Mouse (Mus musculus) layer of hippocampus, adult 8-10 months (tissue): ENCODE results near the gene Wdr48. TPM values are rescaled to one million over a fixed set of nuclear protein-coding genes. Genes with fewer than 3 reads are reported as not detected.

Source experiments
- DNase-seq, 2 experiments: peaks; one replicate each; pipeline ENCODE4 v3.0.0; 2022; ENCODE audit warnings: low spot score in 2 of 2
- total RNA-seq, 4 experiments: library from RNA; stranded (reverse); gene quantifications; 2 replicates each; pipeline ENCODE4 v1.2.4; 2022

Gene Wdr48
- total RNA-seq, 4 experiments from 2014 or later = 64.3 to 81.2 (median 74.6) TPM

DNA sequence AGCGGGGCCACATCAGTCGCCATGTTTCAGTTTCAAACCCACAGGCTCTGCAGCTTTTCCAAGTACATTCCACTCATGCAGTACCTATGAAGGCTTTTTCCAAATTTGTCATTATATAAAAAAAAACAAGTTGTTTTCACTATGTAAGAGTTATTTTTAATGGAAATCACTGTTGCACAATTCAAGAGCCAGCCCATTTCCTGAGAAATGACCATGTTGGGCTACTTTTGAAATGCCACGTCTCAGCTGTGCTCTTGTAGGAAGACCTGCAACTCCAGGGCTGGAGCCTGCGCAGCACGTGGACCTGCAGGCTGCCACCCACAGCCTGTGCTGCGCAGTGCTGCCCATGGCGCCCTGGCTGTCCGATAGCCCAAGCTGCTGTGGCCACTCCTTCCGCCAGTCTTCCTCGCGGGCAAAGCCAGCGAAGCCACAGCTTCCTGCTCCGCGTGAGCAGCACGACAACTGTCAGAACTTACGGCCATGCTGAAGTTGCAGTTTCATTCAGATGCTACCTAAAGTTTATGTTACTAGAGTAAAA lies 30.5 kb downstream of the Wdr48 start:
- DNase-seq = no peak

DNA sequence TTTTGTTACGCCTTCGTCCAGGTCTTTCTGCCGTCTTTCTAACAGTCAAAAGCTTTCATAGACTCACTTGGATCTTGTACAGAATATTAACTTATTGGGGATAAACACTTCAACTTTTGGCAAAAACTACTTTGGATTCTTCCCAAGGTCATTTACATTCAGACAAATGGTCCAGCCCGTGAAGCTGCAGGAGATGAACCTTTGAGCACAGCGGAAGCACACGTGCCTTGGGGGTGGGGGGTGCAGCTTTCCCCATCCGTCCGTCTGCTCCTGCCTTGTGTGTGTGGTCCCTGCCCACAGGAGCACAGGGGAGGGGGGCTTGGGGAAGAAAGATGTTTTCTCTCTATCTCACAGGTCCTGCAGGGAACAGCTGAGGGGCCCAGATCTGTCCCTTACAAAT lies 31.1 kb downstream of the Wdr48 start:
- no peak for DNase-seq

DNA sequence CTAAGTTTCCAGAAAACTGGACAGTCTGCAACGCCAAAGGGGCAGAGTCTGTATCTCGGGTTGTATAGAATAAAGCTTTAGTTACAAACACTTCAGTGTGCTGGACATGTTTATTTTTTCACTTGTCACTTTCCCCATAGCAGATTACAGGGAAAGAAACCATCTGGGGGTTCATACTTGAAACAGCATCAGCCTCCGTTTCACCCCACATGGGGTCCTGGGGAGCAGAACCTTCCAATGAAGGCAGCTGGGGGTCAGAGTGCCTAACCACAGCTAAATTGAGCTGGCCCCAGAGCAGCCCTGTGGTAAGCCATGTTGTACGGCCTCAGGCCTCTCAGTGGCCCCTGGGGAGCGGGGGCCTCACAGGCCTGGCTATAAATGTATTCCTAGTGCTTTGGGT lies 31.8 kb downstream of the Wdr48 start:
- DNase-seq = no peak

DNA sequence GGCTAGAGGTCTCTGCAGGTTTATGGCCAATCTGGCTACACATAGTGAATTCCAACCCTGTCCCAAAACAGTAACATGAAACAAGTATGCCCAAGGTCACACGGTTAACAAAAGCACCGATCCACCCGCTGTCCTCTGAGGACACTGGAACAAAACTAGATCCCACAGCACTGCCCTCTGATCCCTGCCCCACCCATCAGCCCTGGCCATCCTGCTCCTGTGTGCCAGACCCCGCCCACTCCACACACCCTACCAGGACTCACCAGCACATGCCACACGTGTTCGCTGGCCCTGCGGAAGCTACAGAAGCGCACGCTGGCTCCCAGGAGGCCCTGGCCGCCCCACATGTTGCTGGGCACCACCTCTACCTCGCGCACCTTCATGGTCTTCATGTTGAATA lies 37.7 kb downstream of the Wdr48 start:
- DNase-seq = no peak

DNA sequence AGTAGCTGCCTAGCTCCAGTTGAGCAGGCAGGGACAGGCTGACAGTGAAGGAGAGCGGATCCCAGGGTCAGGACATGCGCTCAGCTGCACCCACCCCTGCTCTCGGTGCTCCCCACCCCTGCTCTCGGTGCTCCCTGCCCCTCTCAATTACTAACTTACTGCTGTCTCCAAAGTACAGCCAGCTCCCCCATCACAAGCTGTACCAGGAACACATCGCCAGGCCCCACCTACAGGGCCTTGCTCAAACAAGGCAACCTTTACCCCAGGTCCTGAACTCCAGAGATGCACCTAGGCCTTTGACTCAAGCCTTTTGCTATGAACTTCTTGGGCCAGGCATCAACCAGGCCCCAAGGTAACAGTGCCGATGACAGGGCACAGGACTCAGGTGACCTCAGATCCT lies 39.0 kb downstream of the Wdr48 start:
- no peak for DNase-seq

DNA sequence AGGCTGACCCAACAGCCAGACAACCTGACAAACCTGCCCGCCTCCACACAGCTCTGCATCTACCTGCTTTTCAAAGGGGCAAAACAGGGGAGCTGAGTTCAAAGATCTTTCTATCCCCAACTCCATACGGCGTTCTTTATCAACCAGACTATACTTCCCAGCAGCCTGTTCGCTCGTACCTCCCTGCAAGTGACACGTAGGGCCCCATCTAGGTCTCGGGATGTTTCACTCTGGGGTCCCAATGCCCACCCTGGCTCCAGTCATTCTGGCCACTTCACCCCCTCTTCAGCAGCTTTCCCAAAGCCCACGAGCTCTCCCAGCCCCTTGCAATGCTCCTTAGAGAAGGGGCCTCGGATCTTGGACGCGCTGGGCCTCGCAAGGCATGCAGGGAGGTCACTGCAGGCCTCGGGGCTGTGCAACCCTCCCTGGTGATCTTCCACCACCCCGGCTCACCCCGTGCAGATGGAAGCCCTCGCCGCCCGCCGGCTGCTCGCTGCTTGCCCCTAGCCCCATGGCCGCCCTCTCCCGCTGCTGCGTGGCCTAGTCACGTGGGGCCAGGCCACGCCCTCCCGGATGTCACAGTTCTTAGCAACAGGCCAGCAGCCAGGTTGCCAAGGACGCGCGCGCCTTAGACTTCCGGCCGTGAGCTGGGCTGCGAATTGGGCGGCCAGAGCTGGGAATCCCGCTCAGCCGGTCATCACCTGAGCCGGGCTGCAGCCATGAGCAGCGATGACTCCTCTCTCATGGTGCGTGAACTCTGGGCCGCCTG lies 42.5 kb downstream of the Wdr48 start, which contains the start of the genes Gorasp1 and Ttc21a:
TSS of gene Gorasp1 (minus strand) at position 561 of the 769 bp plus-strand sequence.
TSS of gene Ttc21a (plus strand) at position 602 of the 769 bp plus-strand sequence.
- peak; percentile 86 to 91 for DNase-seq

DNA sequence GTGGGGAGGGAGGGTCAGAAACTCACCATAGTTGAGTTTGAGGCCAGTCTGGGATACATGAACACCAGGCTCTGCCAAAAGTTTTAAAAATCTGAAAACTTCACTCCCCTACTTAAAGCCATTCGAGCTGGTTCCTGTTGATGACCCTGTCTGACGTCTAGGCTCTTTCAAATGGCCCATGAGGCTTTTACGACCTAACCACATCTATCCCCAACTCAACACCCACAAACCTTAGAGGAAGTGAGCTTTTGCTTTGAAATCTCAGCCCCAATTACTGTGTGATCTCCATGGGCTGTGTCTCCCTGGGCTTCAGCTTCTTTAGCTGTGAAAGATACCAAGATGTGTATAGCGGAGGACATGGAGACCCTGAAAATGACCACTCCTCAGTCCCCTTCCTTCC lies 43.8 kb downstream of the Wdr48 start:
- DNase-seq = no peak

DNA sequence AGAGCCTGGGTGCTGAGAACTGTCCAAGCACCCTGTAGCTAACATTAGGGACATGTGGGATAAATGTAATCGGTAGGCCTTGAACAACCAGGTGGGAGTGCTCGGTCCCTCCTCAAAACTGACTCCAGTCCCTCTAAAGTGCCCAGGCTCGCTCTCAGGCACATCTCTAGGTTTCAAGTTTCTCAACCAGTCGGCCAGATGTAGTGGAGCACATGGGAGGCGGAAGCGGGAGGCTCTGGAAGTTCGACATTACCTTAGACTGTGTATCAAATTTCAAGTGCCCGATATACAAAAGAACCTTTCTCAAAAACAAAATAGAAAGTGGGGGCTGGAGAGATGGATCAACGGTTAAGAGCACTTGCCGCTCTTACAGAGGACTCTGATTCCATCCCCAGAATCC lies 45.0 kb downstream of the Wdr48 start:
- no peak for DNase-seq

DNA sequence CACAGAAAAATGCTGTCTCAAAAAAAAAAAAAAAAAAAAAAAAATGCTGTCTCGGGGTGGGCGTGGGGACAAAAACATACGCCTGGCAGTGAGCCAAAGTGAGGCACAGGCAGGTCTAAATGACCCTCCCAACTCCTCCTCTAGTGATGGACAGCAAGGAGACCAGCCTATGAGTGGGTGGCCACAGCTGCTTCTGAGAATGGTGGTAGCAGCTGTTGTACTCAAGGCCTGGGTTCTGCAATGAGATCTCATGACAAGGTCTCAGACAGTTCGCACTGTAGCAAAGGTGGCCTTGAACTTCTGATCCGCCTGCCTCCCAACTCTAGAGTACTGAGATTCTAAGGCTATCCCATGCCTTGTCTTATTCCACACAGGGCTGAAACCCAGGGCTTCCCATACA lies 46.7 kb downstream of the Wdr48 start:
- no peak for DNase-seq

DNA sequence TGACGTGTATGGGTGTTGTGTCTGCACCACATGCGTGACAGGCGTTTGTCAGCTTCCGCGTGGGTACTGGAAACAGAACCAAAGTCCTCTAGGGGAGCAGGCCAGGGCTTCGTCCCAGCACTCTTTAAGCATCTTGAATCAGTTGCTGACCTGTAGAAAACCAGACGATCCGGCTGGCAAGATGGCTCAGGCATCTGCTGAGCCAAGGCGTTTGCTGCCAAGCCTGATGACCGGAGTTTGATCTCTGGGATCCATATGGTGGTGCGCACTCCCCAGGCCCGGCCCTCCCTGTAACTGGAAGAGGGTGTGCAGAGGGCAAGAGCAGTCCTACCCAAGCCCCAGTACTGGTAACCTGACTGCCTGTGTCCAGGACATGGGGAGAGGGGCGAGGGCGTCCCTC lies 47.2 kb downstream of the Wdr48 start:
- DNase-seq = no peak

DNA sequence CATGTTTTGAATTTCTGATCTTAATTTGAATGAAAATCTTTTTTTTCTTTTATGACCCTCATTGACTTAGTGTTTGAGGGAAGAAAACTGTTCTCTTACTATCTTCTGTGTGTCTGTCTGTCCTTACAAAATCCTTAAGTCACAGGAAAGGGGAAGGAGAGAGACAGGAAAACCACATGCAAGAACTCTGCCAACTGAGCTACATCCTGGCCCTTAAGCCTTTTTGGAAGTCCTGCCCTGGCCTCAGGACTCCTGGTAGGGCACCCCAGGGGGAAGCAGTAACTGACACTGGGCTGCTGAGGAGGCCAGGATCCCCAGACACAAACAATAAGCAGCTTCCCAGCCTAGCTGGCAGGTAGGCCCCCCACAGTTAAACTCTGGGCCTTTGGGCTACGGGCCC lies 48.6 kb downstream of the Wdr48 start:
- DNase-seq = no peak

DNA sequence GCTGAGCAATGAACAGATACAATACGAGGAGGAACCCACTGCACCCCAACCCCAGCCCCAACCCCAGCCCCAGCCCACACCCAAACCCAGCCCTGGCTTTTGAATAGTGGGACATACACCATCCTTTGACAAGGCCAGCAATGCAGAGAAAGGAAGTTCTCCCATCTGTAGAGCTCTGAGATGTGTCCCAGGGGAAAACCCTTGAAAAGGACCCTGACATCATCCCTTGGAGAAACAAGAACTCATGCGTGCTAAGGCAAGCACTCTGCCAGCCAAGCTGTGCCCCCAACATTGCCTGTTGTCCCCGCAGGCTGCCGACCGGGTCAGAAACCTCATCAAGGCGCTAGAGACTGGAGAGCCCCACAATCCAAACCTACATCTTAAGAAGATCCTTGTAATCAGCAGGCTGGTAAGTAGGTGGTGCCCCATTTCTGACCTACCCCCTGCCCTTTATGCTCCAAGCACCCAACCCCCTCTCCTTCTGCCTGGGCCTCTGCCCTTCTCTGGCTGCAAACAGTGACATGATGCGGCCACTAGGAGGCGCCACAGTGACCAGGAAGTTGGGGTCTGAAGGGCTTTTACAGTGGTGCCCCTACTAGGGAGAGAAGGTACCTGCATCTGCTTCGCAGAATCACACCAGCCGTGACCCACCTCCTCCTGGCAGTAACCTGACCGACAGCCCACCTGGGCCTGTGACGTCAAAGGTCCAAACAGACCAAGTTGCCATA lies 50.7 kb downstream of the Wdr48 start:
- no peak for DNase-seq

DNA sequence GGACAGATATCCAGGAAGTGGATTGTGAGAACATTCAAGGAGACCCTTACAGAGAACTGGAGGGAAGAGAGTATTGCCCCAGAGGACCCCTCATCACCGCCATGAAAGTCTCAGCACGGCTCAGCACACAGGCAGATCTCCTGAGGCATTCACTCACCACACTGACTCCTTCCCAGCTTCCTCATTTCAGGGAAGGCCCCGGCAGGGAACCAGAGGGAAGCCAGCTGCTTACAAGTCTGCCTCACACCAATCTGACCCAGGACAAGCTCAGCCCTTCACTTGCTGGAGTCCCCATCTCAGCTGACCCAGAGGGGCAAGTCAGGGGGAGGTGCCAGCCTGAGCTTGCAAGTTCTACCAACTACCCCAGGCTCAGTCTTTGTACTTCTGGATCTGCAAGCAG lies 54.1 kb downstream of the Wdr48 start:
- DNase-seq = no peak

DNA sequence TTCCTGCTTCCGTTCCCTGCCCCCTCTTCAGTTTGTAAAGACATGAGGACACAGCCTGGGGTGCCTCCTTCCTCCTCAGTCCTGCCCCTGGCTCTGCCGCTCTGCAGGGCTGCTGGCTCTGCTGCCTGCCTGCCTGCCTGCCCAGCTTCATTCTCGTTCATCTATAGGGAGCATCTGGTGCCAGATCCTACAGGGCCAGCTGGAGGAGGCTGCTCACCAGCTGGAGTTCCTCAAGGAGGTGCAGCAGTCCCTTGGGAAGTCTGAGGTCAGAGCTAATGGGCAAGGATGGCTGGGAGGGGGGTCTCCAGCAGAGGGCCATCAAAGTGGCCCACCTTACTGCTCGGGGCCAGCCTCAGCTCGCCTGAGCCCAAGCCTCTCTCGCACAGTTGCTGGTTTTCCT lies 55.8 kb downstream of the Wdr48 start:
- no peak for DNase-seq

DNA sequence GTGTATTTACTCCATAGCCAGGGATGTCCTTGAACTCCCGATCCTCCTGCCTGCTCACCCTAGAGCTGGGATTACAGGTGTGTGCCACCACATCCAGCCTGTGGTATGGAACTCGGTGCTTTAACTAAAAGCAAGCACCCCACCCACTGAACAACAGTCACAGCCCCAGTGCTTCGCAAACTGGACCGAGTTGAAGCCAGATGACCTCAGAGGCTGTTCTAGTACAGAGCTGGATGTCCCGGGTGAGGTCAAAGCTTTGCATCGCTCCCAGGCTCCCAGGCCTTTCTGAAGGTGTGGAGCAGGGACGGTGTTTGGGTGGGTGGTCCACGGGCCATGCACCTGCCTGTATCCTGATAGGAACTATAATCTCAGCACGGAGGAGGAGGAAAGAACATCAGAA lies 56.7 kb downstream of the Wdr48 start:
- no peak for DNase-seq

DNA sequence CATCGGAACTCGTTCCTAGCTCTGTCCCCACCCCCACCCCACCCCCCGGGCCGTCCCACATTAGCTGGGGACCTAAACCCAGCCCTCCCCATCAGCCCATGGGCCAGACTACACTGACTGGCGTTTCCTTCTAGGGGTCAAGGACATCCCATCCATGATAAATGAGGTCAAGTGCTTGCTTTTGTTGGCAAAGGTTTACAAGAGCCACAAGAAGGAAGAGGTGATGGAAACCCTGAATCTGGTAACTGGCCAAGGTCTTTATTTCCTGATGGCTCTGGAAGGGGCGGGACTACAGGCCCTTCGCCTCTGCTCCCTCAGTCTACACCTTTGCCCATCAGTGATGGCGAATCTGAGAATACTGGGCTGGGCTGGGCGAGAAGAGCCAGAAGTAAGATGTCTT lies 64.2 kb downstream of the Wdr48 start:
- no peak for DNase-seq

DNA sequence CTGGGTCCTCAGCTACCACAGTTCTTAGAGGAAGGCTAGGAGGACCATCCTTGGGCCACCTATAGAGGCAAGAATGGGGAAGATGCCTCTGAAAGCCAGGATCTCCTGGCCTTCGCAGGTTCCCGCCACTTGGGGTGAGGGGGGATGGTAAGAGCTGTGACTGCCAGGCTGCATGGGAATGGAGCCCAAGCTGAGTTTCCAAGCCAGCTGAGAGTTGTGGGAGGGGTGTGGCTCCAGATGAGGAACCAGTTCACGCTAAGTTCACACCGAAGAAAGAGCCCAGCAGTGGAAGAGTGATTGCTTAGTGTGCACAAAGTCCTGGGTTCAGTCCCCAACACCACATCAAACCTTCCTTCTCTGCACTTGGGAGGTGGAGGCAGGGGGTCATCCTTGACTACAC lies 67.5 kb downstream of the Wdr48 start:
- no peak for DNase-seq

DNA sequence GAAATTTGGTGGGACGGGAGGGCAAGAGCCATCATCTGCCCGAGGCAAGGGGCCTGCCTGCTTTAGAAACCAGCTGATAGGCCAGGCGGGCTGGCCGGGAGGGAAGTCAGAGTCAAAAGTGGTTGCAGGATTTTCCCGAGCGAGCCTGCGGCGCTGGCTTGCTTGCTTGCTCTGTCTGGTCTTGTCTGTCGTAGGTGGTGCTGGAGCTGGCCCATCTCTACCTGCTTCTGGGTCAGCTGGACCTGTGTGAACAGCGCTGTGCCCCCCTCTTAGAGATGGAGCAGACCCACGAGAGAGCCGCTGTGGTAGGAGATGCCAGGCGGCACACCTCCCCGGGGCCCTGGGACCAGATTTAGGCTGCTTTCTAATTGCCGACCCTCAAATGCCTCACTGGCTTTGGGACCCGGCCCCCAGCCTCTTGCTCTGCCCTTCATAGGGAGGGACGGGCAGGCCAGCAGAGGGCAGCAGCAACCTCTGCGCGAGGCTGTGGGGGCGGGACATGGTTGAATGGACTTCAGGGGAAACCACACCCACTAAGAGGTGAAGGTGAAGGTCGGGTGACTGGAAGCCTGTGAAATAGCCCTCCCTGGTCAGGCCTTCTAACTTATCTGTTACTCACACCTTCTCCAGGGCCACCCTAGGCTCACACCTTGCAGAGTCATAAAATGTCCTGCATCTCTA lies 68.4 kb downstream of the Wdr48 start:
- DNase-seq = no peak

DNA sequence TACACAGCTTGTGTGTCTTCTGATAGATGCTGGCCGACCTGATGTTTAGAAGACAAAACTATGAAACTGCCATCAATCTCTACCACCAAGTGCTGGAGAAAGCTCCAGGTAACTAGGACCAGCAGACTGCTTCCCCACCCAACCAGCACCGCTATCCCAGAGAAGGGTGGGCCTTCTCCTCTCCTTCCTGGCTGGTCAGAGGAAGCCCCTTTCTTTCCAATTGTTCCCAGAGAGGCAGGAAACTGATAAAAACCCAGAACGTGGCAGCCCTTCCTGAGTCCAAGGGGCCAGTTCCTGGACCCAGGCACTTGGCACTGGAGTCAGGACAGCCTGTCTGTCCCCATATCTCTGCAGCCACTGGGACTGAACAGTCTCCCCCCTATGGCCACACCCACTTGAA lies 69.5 kb downstream of the Wdr48 start:
- DNase-seq = no peak

DNA sequence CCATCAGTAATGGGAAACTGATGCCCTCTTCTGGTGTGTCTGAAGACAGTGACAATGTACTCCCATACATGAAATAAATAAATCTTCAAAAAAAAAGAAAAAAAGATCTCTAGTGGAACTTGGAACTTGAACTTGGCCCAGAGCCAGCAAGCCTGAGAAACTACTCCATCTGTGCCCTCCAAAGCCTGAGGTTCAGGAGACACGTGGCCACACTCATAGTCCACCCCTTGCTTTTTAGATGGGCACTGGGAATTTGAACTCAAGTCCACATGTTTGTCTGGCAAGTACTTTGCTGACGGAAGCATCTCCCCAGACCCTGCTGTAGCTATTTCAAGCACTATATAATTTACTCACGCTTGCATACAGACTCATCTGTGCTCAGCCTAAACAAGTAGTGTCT lies 70.5 kb downstream of the Wdr48 start:
- DNase-seq = no peak

DNA sequence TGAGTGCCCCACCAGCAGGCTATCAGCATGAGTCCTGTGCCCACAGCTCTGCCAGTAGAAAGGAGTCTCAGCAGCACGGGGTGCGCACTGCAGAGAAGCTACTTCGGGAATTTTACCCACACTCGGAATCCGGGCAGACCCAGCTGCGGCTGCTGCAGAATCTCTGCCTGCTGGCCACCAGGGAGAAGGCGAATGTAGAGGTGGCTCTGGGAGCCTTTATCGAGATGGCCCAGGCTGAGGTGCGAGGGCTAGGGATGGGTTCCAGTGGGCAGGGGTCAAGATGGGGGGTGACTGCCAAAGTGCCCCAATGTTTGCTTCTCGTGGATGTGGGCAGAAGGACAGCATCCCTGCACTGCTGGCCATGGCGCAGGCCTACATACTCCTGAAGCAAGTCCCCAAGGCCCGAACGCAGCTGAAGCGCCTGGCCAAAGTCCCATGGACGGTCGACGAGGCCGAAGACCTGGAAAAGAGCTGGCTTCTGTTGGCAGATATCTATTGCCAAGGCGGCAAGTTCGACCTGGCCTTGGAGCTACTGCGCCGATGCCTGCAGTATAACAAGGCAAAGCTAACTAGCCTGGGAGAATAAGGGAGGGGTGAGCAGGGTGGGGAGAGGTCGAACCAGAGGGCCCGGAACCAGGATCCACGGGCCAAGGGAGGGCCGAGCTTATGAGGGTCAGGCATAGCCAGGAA lies 71.7 kb downstream of the Wdr48 start:
- no peak for DNase-seq

DNA sequence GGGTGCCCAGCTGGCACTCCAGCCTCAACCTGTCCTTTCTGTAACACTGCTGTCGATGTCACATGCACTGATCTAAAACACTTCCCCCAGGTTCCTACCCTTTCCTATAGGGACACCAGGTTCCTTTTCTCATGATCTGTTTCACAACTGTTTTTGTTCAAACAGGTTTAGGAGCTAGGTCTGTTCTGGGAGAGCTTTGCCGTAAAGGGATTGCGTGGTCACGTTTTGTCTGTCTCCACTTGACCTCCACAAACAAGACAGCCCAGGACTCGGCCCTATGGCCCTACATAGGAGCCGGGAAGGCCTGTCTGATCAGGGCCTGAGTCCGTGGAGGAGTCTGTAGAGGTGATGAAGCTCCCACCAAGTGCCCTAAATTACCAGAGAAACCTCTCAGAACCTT lies 75.1 kb downstream of the Wdr48 start:
- DNase-seq = no peak
